Mouse (Mus musculus) G1E (cell line): ENCODE measurements at regions not wholly inside any gene's neighbourhood (a gene's known extent, or its start where the extent isn't known, plus 50 kb on each side); places are given as distances from the start of the nearest gene placed in this dataset.

ENCODE experiments used
- POLR2AphosphoS5 ChIP-seq: IDR thresholded peaks from 2 replicates; pipeline ENCODE4 v1.6.1; 2012; ENCODE audit warnings: low read depth, low read length, inconsistent platforms; ENCODE audit not compliant: insufficient replicate concordance
- TAL1 ChIP-seq: conservative IDR thresholded peaks from 2 replicates; pipeline ENCODE4 v1.6.1; 2012; ENCODE audit warnings: low read depth, low read length, inconsistent platforms, mixed read lengths

GRCm38 (mm10) chr7:75366285-75366882, 57.3 kb upstream of the Sv2b start:
- TF ChIP-seq POLR2AphosphoS5 = no peak
- TF ChIP-seq TAL1 = no peak
